ENCODE assay signal across 17 mouse cellular contexts in the genomic region with DNA sequence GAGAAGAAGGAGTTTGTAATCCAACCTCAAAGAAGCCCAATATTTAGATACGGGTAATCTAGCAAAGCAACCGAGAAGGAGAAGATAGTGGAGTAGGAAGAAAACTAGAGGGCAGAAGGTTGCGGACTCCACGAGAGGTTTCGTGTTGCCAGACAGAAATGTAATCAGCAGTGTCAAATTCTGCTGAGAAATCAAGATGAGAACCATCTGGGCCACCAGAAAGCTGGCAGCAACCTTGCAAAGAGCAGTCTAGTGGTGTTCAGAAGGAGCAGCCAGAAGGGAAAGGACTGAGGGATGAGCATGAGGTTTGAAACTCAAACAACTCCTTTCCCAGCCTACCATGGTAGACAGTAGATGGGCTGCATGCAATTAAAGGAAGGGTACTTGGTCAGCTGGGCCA.
"Had no signal": no experiment of that assay in that cellular context is flagged by ENCODE, and none has a peak within 500 bp of the region (broad histone marks: within the 10 kb centered on the region; RNA-seq: fewer than 3 reads in every experiment).

No protein-coding gene starts in this region.

- H3K27me3 ChIP-seq: liver, embryonic 13.5 days; lung, embryonic 15.5 days; midbrain, embryonic 12.5 days; midbrain, embryonic 15.5 days; neural tube, embryonic 12.5 days; neural tube, embryonic 15.5 days; stomach, embryonic 15.5 days had no signal

- H3K4me2 ChIP-seq: liver, embryonic 13.5 days; lung, embryonic 15.5 days; midbrain, embryonic 12.5 days; midbrain, embryonic 15.5 days; neural tube, embryonic 12.5 days; neural tube, embryonic 15.5 days; stomach, embryonic 15.5 days had no signal

- H3K9me3 ChIP-seq: liver, embryonic 13.5 days; lung, embryonic 15.5 days; midbrain, embryonic 12.5 days; midbrain, embryonic 15.5 days; neural tube, embryonic 12.5 days; neural tube, embryonic 15.5 days; stomach, embryonic 15.5 days had no signal

- ATAC-seq: midbrain, embryonic 15.5 days had no signal

- H3K27ac ChIP-seq: kidney, postnatal 0 days; left cerebral cortex, adult 2 months; liver, embryonic 13.5 days; lung, embryonic 15.5 days; macrophage; midbrain, embryonic 12.5 days; midbrain, embryonic 15.5 days; neural tube, embryonic 12.5 days; neural tube, embryonic 15.5 days; stomach, embryonic 15.5 days had no signal

- DNase-seq: kidney, adult 18-20 months; kidney, postnatal 25 days; layer of hippocampus, postnatal 36 days; liver, embryonic 13.5 days; retina, postnatal 1 day; right cerebral cortex, postnatal 25 days; spleen, adult 18-20 months; thymus, postnatal 25 days had no signal

- H3K9ac ChIP-seq: liver, embryonic 13.5 days; lung, embryonic 15.5 days; midbrain, embryonic 12.5 days; midbrain, embryonic 15.5 days; neural tube, embryonic 12.5 days; neural tube, embryonic 15.5 days; stomach, embryonic 15.5 days had no signal

- H3K4me1 ChIP-seq: liver, embryonic 13.5 days; lung, embryonic 15.5 days; midbrain, embryonic 12.5 days; midbrain, embryonic 15.5 days; neural tube, embryonic 12.5 days; neural tube, embryonic 15.5 days; stomach, embryonic 15.5 days had no signal

- H3K36me3 ChIP-seq: liver, embryonic 13.5 days; lung, embryonic 15.5 days; midbrain, embryonic 12.5 days; midbrain, embryonic 15.5 days; neural tube, embryonic 12.5 days; neural tube, embryonic 15.5 days; stomach, embryonic 15.5 days had no signal

- H3K4me3 ChIP-seq: left cerebral cortex, adult 2 months; liver, embryonic 13.5 days; lung, embryonic 15.5 days; midbrain, embryonic 12.5 days; midbrain, embryonic 15.5 days; neural tube, embryonic 12.5 days; neural tube, embryonic 15.5 days; stomach, embryonic 15.5 days had no signal
